Comparison of ENCODE assay signal across 29 mouse cellular contexts in genomic region chr10:26119822-26120183, GRCm38 (mm10). TPM values are rescaled to one million over a fixed set of nuclear protein-coding genes. Genes with fewer than 3 reads are reported as not detected.
DNase-seq lines count a peak whose midpoint lies in the region; TF ChIP-seq lines count a peak whose summit lies in the region.
"Had no signal": no experiment of that assay in that cellular context is flagged by ENCODE, and none has a peak within 500 bp of the region (broad histone marks: within the 10 kb centered on the region; RNA-seq: fewer than 3 reads in every experiment).

No protein-coding gene starts in this region.

- H3K4me3 ChIP-seq in left cerebral cortex, adult 2 months = no peak overlapping the region
- H3K4me3 ChIP-seq: embryonic facial prominence, embryonic 13.5 days; forebrain, embryonic 10.5 days; gastrocnemius, adult 2 months; heart, adult 2 months; heart, embryonic 13.5 days; liver, embryonic 12.5 days had no signal

- no peak for TF ChIP-seq CTCF in left cerebral cortex, adult 2 months (IDR thresholded peaks at IDR 0.05)

- peak; percentile 83 to 91 for DNase-seq in cerebellum, postnatal 10 days
- DNase-seq in cerebellum, adult 8-10 months = no peak
- DNase-seq in heart, adult 11 months = peak; percentile 68
- no peak for DNase-seq in heart, postnatal 25 days (ENCODE audit: low spot score)
- no peak for DNase-seq in left cerebral cortex, adult 2 months (ENCODE audit: extremely low spot score in 1 of 2, low spot score in 2 of 2)
- no peak for DNase-seq in left cerebral cortex, postnatal 25 days (ENCODE audit: low spot score in 2 of 2)
- peak; percentile 46 to 54 for DNase-seq in right cerebral cortex, postnatal 10 days (ENCODE audit: low spot score in 2 of 2)
- no peak for DNase-seq in right cerebral cortex, adult 18-20 months
- DNase-seq: adrenal gland, adult 2 months; adrenal gland, postnatal 36 days; gastrocnemius, adult 2 months; gastrocnemius, postnatal 36 days; heart, adult 2 months; kidney, adult 9 months; kidney, postnatal 10 days; layer of hippocampus, adult 9-11 months; liver, postnatal 0 days; lung, postnatal 36 days; retina, postnatal 1 day; spleen, adult 18-20 months; thymus, postnatal 14 days had no signal

- peak overlapping the region; percentile 36; the same call in 1 of the 2 replicates for H3K27ac ChIP-seq in left cerebral cortex, adult 2 months
- H3K27ac ChIP-seq: embryonic facial prominence, embryonic 13.5 days; forebrain, embryonic 10.5 days; gastrocnemius, adult 2 months; heart, adult 2 months; heart, embryonic 13.5 days; liver, embryonic 12.5 days had no signal

- intact Hi-C loops in heart, postnatal 25 days (cut with DNase I) = no loop called here
- intact Hi-C loops in left cerebral cortex, adult 2 months (cut with DNase I) = no loop called here
- intact Hi-C loops in left cerebral cortex, postnatal 25 days (cut with DNase I) = no loop called here

RNA-seq across cellular contexts. Expression of gene Tmem200a, which starts 41.0 kb away (rescaled TPM):
- not detected for total RNA-seq in heart, postnatal 25 days (2021)
- total RNA-seq in left cerebral cortex, adult 2 months (2021) = 10 to 100 TPM; 18.3 to 21.0 TPM
- total RNA-seq in left cerebral cortex, postnatal 25 days (2021) = 10 to 100 TPM; 16.2 to 23.9 TPM
- total RNA-seq: CH12.LX; common myeloid progenitor, adult 5-6 weeks; megakaryocyte, adult 5-6 weeks had no signal

RNA-seq across cellular contexts. Expression of gene Gm9767, which starts 41.7 kb away (rescaled TPM):
- total RNA-seq in heart, postnatal 25 days (2021) = not detected
- total RNA-seq in left cerebral cortex, adult 2 months (2021) = 1 to 10 TPM in 1 of 2 experiments, under 1 TPM in 1; 0.58 to 1.2 TPM
- total RNA-seq in left cerebral cortex, postnatal 25 days (2021) = 1 to 10 TPM in 1 of 2 experiments, under 1 TPM in 1; 0.60 to 1.8 TPM
- total RNA-seq: CH12.LX; common myeloid progenitor, adult 5-6 weeks; gastrocnemius, adult 2 months; gastrocnemius, postnatal 36 days; heart, adult 2 months; heart, postnatal 10 days; megakaryocyte, adult 5-6 weeks had no signal

Comparison
In these comparisons a context has a peak if more than half of its experiments do, and no peak if none do; other contexts are left out.
1. DNase-seq: peak in cerebellum, postnatal 10 days (2 of 2), heart, adult 11 months (single experiment) and right cerebral cortex, postnatal 10 days (2 of 2); none in cerebellum, adult 8-10 months (single experiment), heart, postnatal 25 days (single experiment), left cerebral cortex, adult 2 months (0 of 2), left cerebral cortex, postnatal 25 days (0 of 2) and right cerebral cortex, adult 18-20 months (single experiment).
2. RNA of gene Tmem200a, which starts 41.0 kb away (total RNA-seq): 16.2 to 23.9 TPM in left cerebral cortex, postnatal 25 days and 18.3 to 21.0 TPM in left cerebral cortex, adult 2 months; not detected in heart, postnatal 25 days; every median in the first group is over 10 times any median in the second.